Comparison of ENCODE assay signal across 43 mouse cellular contexts in the genomic region with DNA sequence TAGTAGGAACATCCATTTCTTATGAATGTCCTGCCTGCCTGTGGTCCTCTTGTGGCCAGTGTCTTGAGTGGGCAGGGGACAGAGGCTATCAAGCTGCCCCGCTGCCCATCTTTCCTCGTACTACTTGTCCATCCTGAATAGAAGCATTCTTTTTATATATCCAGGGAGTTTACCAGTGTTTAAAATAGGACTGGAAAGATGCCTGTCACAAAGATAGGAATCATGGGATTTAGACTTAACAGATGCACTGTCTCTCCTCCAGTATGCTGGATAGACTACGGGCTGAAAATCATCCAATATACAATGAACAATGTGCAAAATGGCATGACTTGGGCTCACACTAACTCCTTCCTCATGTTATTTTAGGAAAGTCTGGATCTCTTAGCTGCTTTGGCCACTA. TPM values are rescaled to one million over a fixed set of nuclear protein-coding genes. Genes with fewer than 3 reads are reported as not detected.
"Had no signal": no experiment of that assay in that cellular context is flagged by ENCODE, and none has a peak within 500 bp of the region (broad histone marks: within the 10 kb centered on the region; RNA-seq: fewer than 3 reads in every experiment).

No protein-coding gene starts in this region.

- H3K27me3 ChIP-seq: heart, embryonic 12.5 days; heart, embryonic 13.5 days; heart, embryonic 15.5 days; hindbrain, embryonic 12.5 days; hindbrain, embryonic 13.5 days; hindbrain, embryonic 15.5 days; intestine, embryonic 15.5 days; kidney, embryonic 15.5 days had no signal

- H3K9me3 ChIP-seq: heart, embryonic 12.5 days; heart, embryonic 13.5 days; heart, embryonic 15.5 days; hindbrain, embryonic 10.5 days; hindbrain, embryonic 12.5 days; hindbrain, embryonic 13.5 days; hindbrain, embryonic 15.5 days; intestine, embryonic 15.5 days; kidney, embryonic 15.5 days had no signal

- H3K27ac ChIP-seq: heart, embryonic 13.5 days; heart, embryonic 15.5 days; hindbrain, embryonic 10.5 days; hindbrain, embryonic 12.5 days; hindbrain, embryonic 13.5 days; hindbrain, embryonic 14.5 days; hindbrain, embryonic 15.5 days; hindbrain, postnatal 0 days; intestine, embryonic 15.5 days; kidney, embryonic 15.5 days; kidney, postnatal 0 days; layer of hippocampus, adult 2 months; left cerebral cortex, adult 2 months had no signal

- H3K4me2 ChIP-seq: heart, embryonic 12.5 days; heart, embryonic 13.5 days; heart, embryonic 15.5 days; hindbrain, embryonic 12.5 days; hindbrain, embryonic 13.5 days; hindbrain, embryonic 14.5 days; hindbrain, embryonic 15.5 days; intestine, embryonic 15.5 days; kidney, embryonic 15.5 days had no signal

- H3K9ac ChIP-seq: heart, embryonic 12.5 days; heart, embryonic 13.5 days; heart, embryonic 15.5 days; hindbrain, embryonic 12.5 days; hindbrain, embryonic 13.5 days; hindbrain, embryonic 14.5 days; hindbrain, embryonic 15.5 days; intestine, embryonic 15.5 days; kidney, embryonic 15.5 days had no signal

- H3K4me1 ChIP-seq: heart, embryonic 12.5 days; heart, embryonic 13.5 days; heart, embryonic 15.5 days; hindbrain, embryonic 10.5 days; hindbrain, embryonic 12.5 days; hindbrain, embryonic 13.5 days; hindbrain, embryonic 15.5 days; intestine, embryonic 15.5 days; kidney, embryonic 15.5 days had no signal

- ATAC-seq: hindbrain, embryonic 16.5 days; hindbrain, postnatal 0 days; inflammation-experienced regulatory T-cells, adult 6 months; intestine, embryonic 15.5 days; intestine, embryonic 16.5 days; intestine, postnatal 0 days had no signal

- H3K4me3 ChIP-seq: heart, embryonic 12.5 days; heart, embryonic 13.5 days; heart, embryonic 15.5 days; hindbrain, embryonic 10.5 days; hindbrain, embryonic 12.5 days; hindbrain, embryonic 13.5 days; hindbrain, embryonic 15.5 days; intestine, embryonic 15.5 days; kidney, embryonic 15.5 days; layer of hippocampus, adult 2 months; left cerebral cortex, adult 2 months had no signal

- H3K36me3 ChIP-seq: heart, embryonic 12.5 days; heart, embryonic 13.5 days; heart, embryonic 15.5 days; hindbrain, embryonic 10.5 days; hindbrain, embryonic 12.5 days; hindbrain, embryonic 13.5 days; hindbrain, embryonic 15.5 days; intestine, embryonic 15.5 days; kidney, embryonic 15.5 days had no signal

- DNase-seq: heart, postnatal 10 days; heart, postnatal 14 days; heart, postnatal 36 days; heart, postnatal 4 days; kidney, adult 11 months; kidney, adult 18-20 months; kidney, adult 2 months; kidney, adult 8-10 months; kidney, adult 9 months; kidney, postnatal 10 days; kidney, postnatal 14 days; kidney, postnatal 25 days; kidney, postnatal 36 days; kidney, postnatal 4 days; layer of hippocampus, adult 9-11 months; layer of hippocampus, postnatal 36 days had no signal

RNA-seq across cellular contexts. Expression of gene Syndig1, which starts 51.7 kb away (rescaled TPM):
- total RNA-seq: heart, postnatal 25 days; hematopoietic stem cell, adult 5-6 weeks had no signal

RNA-seq across cellular contexts. Expression of gene C530025M09Rik, which starts 53.7 kb away (rescaled TPM):
- total RNA-seq: heart, postnatal 10 days; heart, postnatal 14 days; heart, postnatal 25 days; heart, postnatal 36 days; heart, postnatal 4 days; hematopoietic stem cell, adult 5-6 weeks; hindbrain, postnatal 0 days had no signal
- polyA plus RNA-seq: heart, embryonic 14.5 days; heart, embryonic 15.5 days; heart, embryonic 16.5 days; heart, postnatal 0 days; inflammation-experienced regulatory T-cells, adult 6 months; intestine, embryonic 14.5 days; intestine, embryonic 15.5 days; intestine, embryonic 16.5 days; kidney, adult 2 months; kidney, embryonic 14.5 days; kidney, embryonic 16.5 days; kidney, postnatal 0 days; large intestine, adult 2 months had no signal
